Mouse (Mus musculus) G1E (cell line): Measurements from ENCODE around the gene Ubr4.

Experiments used
- CTCF ChIP-seq: IDR thresholded peaks from 2 replicates; pipeline ENCODE4 v1.5.1; 2012; ENCODE audit warnings: low read depth, low read length, inconsistent platforms, mixed read lengths
- GATA1 ChIP-seq: IDR thresholded peaks from 2 replicates; pipeline ENCODE4 v1.6.1; 2012; ENCODE audit warnings: borderline replicate concordance, low read length, inconsistent platforms, mixed read lengths
- TAL1 ChIP-seq: conservative IDR thresholded peaks from 2 replicates; pipeline ENCODE4 v1.6.1; 2012; ENCODE audit warnings: low read depth, low read length, inconsistent platforms, mixed read lengths

DNA sequence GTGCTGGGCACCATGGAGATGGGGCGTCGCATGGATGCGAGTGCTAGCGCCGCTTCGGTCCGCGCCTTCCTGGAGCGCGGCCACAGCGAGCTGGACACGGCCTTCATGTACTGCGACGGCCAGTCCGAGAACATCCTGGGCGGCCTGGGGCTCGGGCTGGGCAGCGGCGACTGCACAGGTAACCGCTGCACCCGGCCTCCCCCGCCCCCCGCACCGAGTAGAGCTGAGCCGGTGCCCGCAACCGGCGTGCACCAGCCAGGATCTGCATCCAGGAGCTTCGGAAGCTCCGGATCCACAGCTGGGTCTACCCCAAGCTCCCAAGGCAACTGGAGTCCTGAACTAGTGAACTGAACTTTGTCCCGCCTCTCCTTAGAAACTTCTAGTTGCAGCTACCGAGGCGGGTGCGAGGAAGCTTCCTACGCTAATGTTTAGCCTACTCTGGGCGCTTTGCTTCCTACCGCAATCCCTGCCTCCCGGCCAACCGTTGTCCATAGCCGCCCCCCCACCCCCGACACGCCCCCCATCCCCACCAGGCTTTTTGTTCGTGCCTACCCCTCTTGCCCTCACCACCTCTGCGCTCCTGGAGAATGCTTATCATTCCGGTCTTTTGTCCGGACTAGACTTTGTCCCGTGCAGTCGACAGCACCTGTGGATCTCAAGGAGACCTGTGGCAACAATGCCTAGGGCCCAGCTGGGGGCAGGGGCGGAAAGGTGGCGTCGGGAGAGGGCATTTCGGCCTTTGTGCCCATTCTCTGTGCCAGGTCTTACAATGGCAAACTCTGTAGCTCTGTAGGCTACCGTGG is 41.3 kb upstream of the Ubr4 start:
- TF ChIP-seq TAL1 (no peak), CTCF (no peak), GATA1 (no peak)
